Mouse (Mus musculus): ENCODE measurements around the gene Bcas3. TPM values are rescaled to one million over a fixed set of nuclear protein-coding genes. Genes with fewer than 3 reads are reported as not detected.

Bcas3 gene
- polyA plus RNA-seq, 1 experiment, result 37.8 TPM

DNA sequence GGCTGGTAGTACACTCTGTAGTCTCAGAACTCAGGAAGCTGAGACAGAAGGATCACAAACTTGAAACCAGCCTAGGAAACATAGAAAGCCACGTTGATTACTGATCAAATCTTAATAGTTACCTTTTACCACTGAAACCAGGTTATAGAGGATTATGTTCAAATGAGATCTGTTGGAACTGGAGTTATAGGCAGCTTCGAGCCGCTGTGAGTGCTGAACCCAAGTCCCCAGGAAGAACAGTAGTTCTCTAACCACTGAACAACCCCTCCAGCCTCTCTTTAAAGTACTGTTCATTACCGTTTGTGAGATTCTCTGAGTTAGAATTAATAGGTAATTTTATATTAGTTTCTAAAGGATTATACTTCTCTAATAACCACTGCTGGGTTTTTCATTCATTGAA lies 188.0 kb downstream of the Bcas3 start:
- Histone ChIP-seq H3K27ac (ENCODE audit: insufficient read depth, low read length) (no peak overlapping the region), H3K4me3 (ENCODE audit: low read depth, low read length) (no peak overlapping the region), H3K9me3 (replicated peaks; ENCODE audit: control insufficient read depth, insufficient read depth, low read length, poor library complexity, severe bottlenecking) (no peaks in the 10 kb centered on the region), H3K9ac (ENCODE audit: low read depth, poor library complexity, severe bottlenecking) (no peak overlapping the region), H3K27me3 (ENCODE audit: control insufficient read depth, insufficient read depth, low read length, poor library complexity, severe bottlenecking) (no peaks in the 10 kb centered on the region), H3K4me1 (ENCODE audit: control insufficient read depth, insufficient read depth, low read length) (no peaks in the 10 kb centered on the region), H3K36me3 (ENCODE audit: control insufficient read depth, insufficient read depth, low read length, poor library complexity, severe bottlenecking) (no peaks in the 10 kb centered on the region)
- no peak for TF ChIP-seq POLR2A (IDR thresholded peaks at IDR 0.05; ENCODE audit: insufficient read depth, low read length)
- no peak for TF ChIP-seq CTCF (IDR thresholded peaks at IDR 0.05; ENCODE audit: low read depth, low read length)
- no peak for TF ChIP-seq EP300 (IDR thresholded peaks at IDR 0.05; ENCODE audit: insufficient read depth, low read depth, low read length)

DNA sequence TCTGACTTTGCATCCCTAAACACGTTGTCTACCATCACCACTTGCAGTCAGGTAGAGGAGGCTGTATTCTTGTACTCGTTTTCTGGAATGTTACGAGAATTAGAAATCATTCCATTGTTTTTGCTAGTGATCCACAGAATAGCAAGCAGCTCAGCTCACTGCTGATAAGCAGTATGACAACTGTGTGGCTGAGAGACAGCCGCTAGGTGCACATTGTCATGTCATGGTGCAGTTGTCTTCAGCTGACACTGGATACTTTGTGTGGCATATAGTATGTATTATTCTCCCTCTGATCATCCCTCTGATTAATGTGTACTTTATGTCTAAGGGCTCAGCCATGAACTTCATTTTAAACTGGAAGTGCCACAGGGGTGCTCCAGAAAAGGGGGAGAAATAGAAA lies 190.3 kb downstream of the Bcas3 start:
- Histone ChIP-seq H3K27ac (ENCODE audit: insufficient read depth, low read length) (no peak overlapping the region), H3K36me3 (ENCODE audit: control insufficient read depth, insufficient read depth, low read length, poor library complexity, severe bottlenecking) (no peaks in the 10 kb centered on the region), H3K27me3 (ENCODE audit: control insufficient read depth, insufficient read depth, low read length, poor library complexity, severe bottlenecking) (no peaks in the 10 kb centered on the region), H3K4me1 (ENCODE audit: control insufficient read depth, insufficient read depth, low read length) (no peaks in the 10 kb centered on the region), H3K9ac (ENCODE audit: low read depth, poor library complexity, severe bottlenecking) (no peak overlapping the region), H3K4me3 (ENCODE audit: low read depth, low read length) (no peak overlapping the region), H3K9me3 (replicated peaks; ENCODE audit: control insufficient read depth, insufficient read depth, low read length, poor library complexity, severe bottlenecking) (no peaks in the 10 kb centered on the region)
- TF ChIP-seq CTCF (IDR thresholded peaks at IDR 0.05; ENCODE audit: low read depth, low read length) (no peak), EP300 (IDR thresholded peaks at IDR 0.05; ENCODE audit: insufficient read depth, low read depth, low read length) (no peak), POLR2A (IDR thresholded peaks at IDR 0.05; ENCODE audit: insufficient read depth, low read length) (no peak)

DNA sequence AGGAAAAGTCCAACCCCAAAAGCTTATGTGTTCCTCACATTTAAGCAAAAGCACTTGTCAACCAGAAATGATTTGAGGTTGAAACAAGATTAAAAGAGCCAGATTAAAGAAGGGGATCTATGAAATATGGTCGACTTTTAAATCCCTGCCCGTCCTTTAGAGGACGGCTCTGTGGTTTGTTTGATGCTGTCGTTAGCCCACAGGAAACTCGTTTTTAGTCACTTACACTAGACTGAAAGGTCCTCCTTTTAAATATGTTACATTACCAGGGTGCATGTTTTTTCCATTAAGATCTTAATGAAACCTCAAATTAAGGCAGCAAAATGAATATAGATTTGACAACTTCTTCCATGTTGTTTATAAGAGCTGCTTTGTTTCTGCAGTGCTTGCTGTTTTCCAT lies 192.6 kb downstream of the Bcas3 start:
- Histone ChIP-seq H3K27me3 (ENCODE audit: control insufficient read depth, insufficient read depth, low read length, poor library complexity, severe bottlenecking) (no peaks in the 10 kb centered on the region), H3K27ac (ENCODE audit: insufficient read depth, low read length) (no peak overlapping the region), H3K9me3 (replicated peaks; ENCODE audit: control insufficient read depth, insufficient read depth, low read length, poor library complexity, severe bottlenecking) (no peaks in the 10 kb centered on the region), H3K9ac (ENCODE audit: low read depth, poor library complexity, severe bottlenecking) (no peak overlapping the region), H3K4me3 (ENCODE audit: low read depth, low read length) (no peak overlapping the region), H3K36me3 (ENCODE audit: control insufficient read depth, insufficient read depth, low read length, poor library complexity, severe bottlenecking) (no peaks in the 10 kb centered on the region), H3K4me1 (ENCODE audit: control insufficient read depth, insufficient read depth, low read length) (no peaks in the 10 kb centered on the region)
- TF ChIP-seq EP300 (IDR thresholded peaks at IDR 0.05; ENCODE audit: insufficient read depth, low read depth, low read length) (no peak), CTCF (IDR thresholded peaks at IDR 0.05; ENCODE audit: low read depth, low read length) (no peak), POLR2A (IDR thresholded peaks at IDR 0.05; ENCODE audit: insufficient read depth, low read length) (no peak)

DNA sequence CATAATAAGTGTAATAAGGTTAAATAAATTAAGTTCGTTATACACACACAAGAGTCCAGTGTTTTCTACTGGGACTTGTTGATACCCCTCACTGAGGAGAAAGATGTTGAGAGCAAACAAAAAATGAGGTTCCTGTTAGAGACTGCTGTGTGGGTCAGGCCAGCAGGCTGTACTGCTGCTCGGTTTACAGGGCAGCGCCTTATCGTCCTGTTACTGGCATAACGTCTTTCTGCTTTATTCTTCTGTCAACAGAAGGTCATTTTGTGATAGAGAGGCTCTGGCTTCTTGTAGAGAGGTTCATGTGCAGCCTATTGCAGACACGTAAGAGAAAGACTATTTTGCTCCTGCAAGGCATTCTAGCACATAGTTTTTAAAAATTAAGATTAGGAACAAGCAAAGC lies 195.0 kb downstream of the Bcas3 start:
- no peak overlapping the region for H3K27ac ChIP-seq (ENCODE audit: insufficient read depth, low read length)
- H3K9ac ChIP-seq (ENCODE audit: low read depth, poor library complexity, severe bottlenecking), result no peak overlapping the region
- H3K4me3 ChIP-seq (ENCODE audit: low read depth, low read length), result no peak overlapping the region
- no peaks in the 10 kb centered on the region for H3K27me3 ChIP-seq (ENCODE audit: control insufficient read depth, insufficient read depth, low read length, poor library complexity, severe bottlenecking)
- H3K9me3 ChIP-seq (replicated peaks; ENCODE audit: control insufficient read depth, insufficient read depth, low read length, poor library complexity, severe bottlenecking), result no peaks in the 10 kb centered on the region
- TF ChIP-seq EP300 (IDR thresholded peaks at IDR 0.05; ENCODE audit: insufficient read depth, low read depth, low read length) (no peak), CTCF (IDR thresholded peaks at IDR 0.05; ENCODE audit: low read depth, low read length) (no peak), POLR2A (IDR thresholded peaks at IDR 0.05; ENCODE audit: insufficient read depth, low read length) (no peak)
- H3K36me3 ChIP-seq (ENCODE audit: control insufficient read depth, insufficient read depth, low read length, poor library complexity, severe bottlenecking), result no peaks in the 10 kb centered on the region
- no peaks in the 10 kb centered on the region for H3K4me1 ChIP-seq (ENCODE audit: control insufficient read depth, insufficient read depth, low read length)

DNA sequence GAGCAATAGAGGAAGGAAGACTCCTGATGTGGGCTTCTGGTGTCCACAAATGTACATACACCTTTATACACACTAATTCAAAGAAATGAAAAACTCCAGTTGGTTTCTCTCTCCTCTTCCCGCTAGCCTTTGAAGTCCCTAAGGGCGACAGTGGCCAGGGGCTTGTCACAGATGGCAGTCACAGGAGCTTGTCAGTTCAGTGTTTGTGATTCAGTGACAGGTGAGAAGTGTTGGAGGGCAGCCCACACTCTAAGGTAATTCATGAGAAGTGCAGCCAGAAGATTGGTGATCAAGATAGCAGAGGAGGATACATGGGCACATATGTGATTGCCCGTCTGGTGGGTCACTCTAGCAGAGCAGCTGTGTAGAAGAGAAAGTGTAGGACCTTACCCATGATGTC lies 196.7 kb downstream of the Bcas3 start:
- Histone ChIP-seq H3K9ac (ENCODE audit: low read depth, poor library complexity, severe bottlenecking) (no peak overlapping the region), H3K9me3 (replicated peaks; ENCODE audit: control insufficient read depth, insufficient read depth, low read length, poor library complexity, severe bottlenecking) (no peaks in the 10 kb centered on the region), H3K27ac (ENCODE audit: insufficient read depth, low read length) (no peak overlapping the region), H3K27me3 (ENCODE audit: control insufficient read depth, insufficient read depth, low read length, poor library complexity, severe bottlenecking) (no peaks in the 10 kb centered on the region), H3K36me3 (ENCODE audit: control insufficient read depth, insufficient read depth, low read length, poor library complexity, severe bottlenecking) (no peaks in the 10 kb centered on the region), H3K4me3 (ENCODE audit: low read depth, low read length) (no peak overlapping the region), H3K4me1 (ENCODE audit: control insufficient read depth, insufficient read depth, low read length) (no peaks in the 10 kb centered on the region)
- TF ChIP-seq EP300 (IDR thresholded peaks at IDR 0.05; ENCODE audit: insufficient read depth, low read depth, low read length) (no peak), POLR2A (IDR thresholded peaks at IDR 0.05; ENCODE audit: insufficient read depth, low read length) (no peak), CTCF (IDR thresholded peaks at IDR 0.05; ENCODE audit: low read depth, low read length) (no peak)

DNA sequence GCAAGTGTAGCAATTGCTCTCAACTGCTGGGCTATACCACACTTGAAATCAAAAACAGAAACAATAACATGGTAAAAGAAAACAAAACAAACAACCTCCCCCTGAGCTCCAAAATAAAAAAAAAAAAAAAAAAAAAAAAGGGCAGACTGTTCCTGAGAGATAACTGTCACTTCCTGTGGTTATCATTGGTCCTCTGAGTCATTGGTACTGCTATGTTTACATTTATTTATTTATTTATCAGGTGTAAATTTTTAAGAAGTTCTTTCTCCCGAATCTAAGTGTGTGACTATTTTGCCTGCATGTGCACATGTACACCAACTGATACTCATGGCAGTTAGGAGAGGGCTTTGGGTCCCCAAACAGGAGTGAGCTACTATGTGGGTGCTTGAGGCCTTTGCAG lies 202.1 kb downstream of the Bcas3 start:
- no peak overlapping the region for H3K27ac ChIP-seq (ENCODE audit: insufficient read depth, low read length)
- no peaks in the 10 kb centered on the region for H3K27me3 ChIP-seq (ENCODE audit: control insufficient read depth, insufficient read depth, low read length, poor library complexity, severe bottlenecking)
- no peak overlapping the region for H3K4me3 ChIP-seq (ENCODE audit: low read depth, low read length)
- no peaks in the 10 kb centered on the region for H3K9me3 ChIP-seq (replicated peaks; ENCODE audit: control insufficient read depth, insufficient read depth, low read length, poor library complexity, severe bottlenecking)
- peaks cover 2% of the 10 kb centered on the region for H3K4me1 ChIP-seq (ENCODE audit: control insufficient read depth, insufficient read depth, low read length)
- no peaks in the 10 kb centered on the region for H3K36me3 ChIP-seq (ENCODE audit: control insufficient read depth, insufficient read depth, low read length, poor library complexity, severe bottlenecking)
- no peak overlapping the region for H3K9ac ChIP-seq (ENCODE audit: low read depth, poor library complexity, severe bottlenecking)
- TF ChIP-seq EP300 (IDR thresholded peaks at IDR 0.05; ENCODE audit: insufficient read depth, low read depth, low read length), result no peak
- TF ChIP-seq CTCF (IDR thresholded peaks at IDR 0.05; ENCODE audit: low read depth, low read length), result no peak
- TF ChIP-seq POLR2A (IDR thresholded peaks at IDR 0.05; ENCODE audit: insufficient read depth, low read length), result no peak
